Mouse (Mus musculus) myocyte (in vitro differentiated cells): ENCODE measurements around the gene Ccdc102a. TPM values are rescaled to one million over a fixed set of nuclear protein-coding genes. Genes with fewer than 3 reads are reported as not detected.

Source experiments
- H3K27me3 ChIP-seq: one replicate; pipeline ENCODE4 v1.6.1; 2011; ENCODE audit not compliant: control insufficient read depth, insufficient read depth, insufficient read length
- H3K36me3 ChIP-seq: one replicate; pipeline ENCODE4 v1.6.1; 2011; ENCODE audit not compliant: control insufficient read depth, insufficient read depth
- H3K4me2 ChIP-seq: one replicate; pipeline ENCODE4 v1.6.1; 2011; ENCODE audit warnings: low read depth, control low read depth
- H3K4me3 ChIP-seq: one replicate; pipeline ENCODE4 v1.5.1; 2011; ENCODE audit warnings: mild to moderate bottlenecking, control low read depth, moderate library complexity
- H3K79me2 ChIP-seq: one replicate; pipeline ENCODE4 v1.6.1; 2011; ENCODE audit not compliant: control insufficient read depth, insufficient read depth
- H3ac ChIP-seq: one replicate; pipeline ENCODE4 v1.6.1; 2011; ENCODE audit not compliant: control insufficient read depth, insufficient read length
- CEBPB ChIP-seq: IDR thresholded peaks from 2 replicates; pipeline ENCODE4 v1.6.1; 2011; ENCODE audit warnings: mild to moderate bottlenecking, moderate library complexity; ENCODE audit not compliant: poor library complexity, insufficient read depth, severe bottlenecking
- E2F4 ChIP-seq: IDR thresholded peaks from one replicate; pipeline ENCODE4 v1.6.1; 2011; ENCODE audit warnings: mild to moderate bottlenecking, control low read depth, moderate library complexity; ENCODE audit not compliant: insufficient read depth
- MAX ChIP-seq: IDR thresholded peaks from one replicate; pipeline ENCODE4 v1.6.1; 2011; ENCODE audit warnings: low read depth, mild to moderate bottlenecking, control low read depth
- MYOD1 ChIP-seq, 3 experiments: IDR thresholded peaks; one replicate each; pipeline ENCODE4 v1.6.1; 2011; ENCODE audit warnings: control low read depth in 2 of 3, low read depth in 2 of 3, mild to moderate bottlenecking in 2 of 3, moderate library complexity in 1 of 3; ENCODE audit not compliant: insufficient read length in 2 of 3, control insufficient read depth in 1 of 3
- MYOG ChIP-seq, 3 experiments: IDR thresholded peaks; one replicate each; pipeline ENCODE4 v1.6.1; 2011; ENCODE audit warnings: control low read depth in 2 of 3, low read depth in 2 of 3, mild to moderate bottlenecking in 2 of 3; ENCODE audit not compliant: insufficient read length in 2 of 3, control insufficient read depth in 1 of 3, insufficient read depth in 1 of 3
- POLR2A ChIP-seq: IDR thresholded peaks from one replicate; pipeline ENCODE4 v1.6.1; 2011; ENCODE audit warnings: low read depth, mild to moderate bottlenecking, control low read depth, moderate library complexity; ENCODE audit not compliant: insufficient read length
- POLR2AphosphoS2 ChIP-seq: IDR thresholded peaks from one replicate; pipeline ENCODE4 v1.6.1; 2011; ENCODE audit warnings: low read depth, control low read depth; ENCODE audit not compliant: insufficient read length
- REST ChIP-seq: IDR thresholded peaks from one replicate; pipeline ENCODE4 v1.6.1; 2011; ENCODE audit warnings: mild to moderate bottlenecking, control low read depth, moderate library complexity; ENCODE audit not compliant: insufficient read depth, insufficient read length
- SRF ChIP-seq: IDR thresholded peaks from one replicate; pipeline ENCODE4 v1.6.1; 2011; ENCODE audit warnings: low read depth; ENCODE audit not compliant: control insufficient read depth, insufficient read length
- TCF12 ChIP-seq: IDR thresholded peaks from one replicate; pipeline ENCODE4 v1.6.1; 2011; ENCODE audit warnings: mild to moderate bottlenecking, control low read depth; ENCODE audit not compliant: poor library complexity, insufficient read depth, severe bottlenecking
- TCF3 ChIP-seq: IDR thresholded peaks from one replicate; pipeline ENCODE4 v1.6.1; 2011; ENCODE audit warnings: low read depth, control low read depth; ENCODE audit not compliant: insufficient read length
- USF1 ChIP-seq: IDR thresholded peaks from one replicate; pipeline ENCODE4 v1.6.1; 2011; ENCODE audit warnings: low read depth, mild to moderate bottlenecking, control low read depth, moderate library complexity
- polyA plus RNA-seq: library from polyadenylated mRNA; unstranded; fragments of >200 nt; fragmentation: generic; extraction: Trizol; gene quantifications from one replicate; pipeline ENCODE4 v1.2.1, GENCODE M21; 2012; ENCODE audit warnings: missing spikeins

Ccdc102a gene
- polyA plus RNA-seq, 1 experiment: 16.3 TPM

DNA sequence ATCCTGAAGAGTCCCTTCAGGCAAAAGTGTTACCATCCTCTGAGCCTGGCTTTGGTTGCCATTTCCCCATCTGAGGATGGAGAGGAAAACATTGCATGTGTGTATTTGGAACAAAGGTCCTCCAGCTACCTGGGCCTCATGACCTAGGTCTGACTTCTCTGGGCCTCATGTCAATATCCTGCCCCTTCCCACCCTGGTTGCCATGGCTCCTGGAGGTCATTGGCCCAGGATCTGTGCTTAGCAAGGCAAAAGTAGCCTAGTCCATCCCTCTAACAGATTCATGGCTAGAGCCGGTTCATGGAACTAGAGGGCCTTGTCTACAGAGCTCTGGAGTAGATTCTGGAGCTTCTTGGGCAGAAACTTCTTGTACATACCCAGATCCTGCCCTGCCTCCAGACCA lies 44.3 kb upstream of the Ccdc102a start:
- H3K36me3 ChIP-seq: no peaks in the 10 kb centered on the region
- H3K4me2 ChIP-seq: no peak overlapping the region
- H3K27me3 ChIP-seq: no peaks in the 10 kb centered on the region
- no peak overlapping the region for H3K4me3 ChIP-seq
- no peaks in the 10 kb centered on the region for H3K79me2 ChIP-seq
- TF ChIP-seq CEBPB: no peak
- TF ChIP-seq MYOD1 (IDR thresholded peaks at IDR 0.05; ENCODE audit: control insufficient read depth in 1 of 3, insufficient read length in 2 of 3, low read depth in 2 of 3): no peak
- no peak for TF ChIP-seq MYOG (IDR thresholded peaks at IDR 0.05; ENCODE audit: control insufficient read depth in 1 of 3, insufficient read depth in 1 of 3, insufficient read length in 2 of 3, low read depth in 2 of 3)
- TF ChIP-seq POLR2A: no peak
- no peak for TF ChIP-seq REST
- no peak overlapping the region for H3ac ChIP-seq

DNA sequence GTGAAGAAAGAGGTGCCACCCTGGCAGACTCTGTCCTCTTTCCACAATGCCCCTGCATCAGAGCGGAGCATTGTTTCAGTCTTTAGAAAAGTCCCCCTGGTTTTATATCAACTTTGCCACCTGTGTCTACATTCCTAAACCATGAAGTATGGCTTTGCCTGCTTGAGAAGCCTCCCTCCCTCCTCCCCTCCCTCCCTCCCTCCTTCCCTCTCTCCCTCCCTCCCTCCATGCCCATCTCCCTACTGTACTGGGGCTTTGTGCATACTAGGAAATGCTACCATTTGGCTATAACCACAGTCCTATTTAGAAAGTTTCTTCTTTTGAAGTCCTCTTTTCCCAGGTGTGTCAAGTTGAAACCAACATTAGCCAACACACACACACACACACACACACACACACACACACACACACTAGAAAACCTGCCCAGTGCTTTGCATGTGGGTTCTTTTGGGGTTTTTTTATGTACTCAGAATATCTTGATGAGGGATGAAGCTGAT lies 38.2 kb upstream of the Ccdc102a start:
- Histone ChIP-seq H3K36me3 (no peaks in the 10 kb centered on the region), H3K27me3 (no peaks in the 10 kb centered on the region), H3K4me3 (no peak overlapping the region), H3K79me2 (no peaks in the 10 kb centered on the region), H3ac (no peak overlapping the region), H3K4me2 (no peak overlapping the region)
- TF ChIP-seq TCF12: no peak
- no peak for TF ChIP-seq CEBPB
- no peak for TF ChIP-seq POLR2A
- TF ChIP-seq MAX: no peak
- no peak for TF ChIP-seq SRF
- no peak for TF ChIP-seq MYOD1 (IDR thresholded peaks at IDR 0.05; ENCODE audit: control insufficient read depth in 1 of 3, insufficient read length in 2 of 3, low read depth in 2 of 3)
- no peak for TF ChIP-seq E2F4
- no peak for TF ChIP-seq MYOG (IDR thresholded peaks at IDR 0.05; ENCODE audit: control insufficient read depth in 1 of 3, insufficient read depth in 1 of 3, insufficient read length in 2 of 3, low read depth in 2 of 3)
- TF ChIP-seq POLR2AphosphoS2: no peak
- no peak for TF ChIP-seq TCF3
- no peak for TF ChIP-seq REST
- TF ChIP-seq USF1: no peak

DNA sequence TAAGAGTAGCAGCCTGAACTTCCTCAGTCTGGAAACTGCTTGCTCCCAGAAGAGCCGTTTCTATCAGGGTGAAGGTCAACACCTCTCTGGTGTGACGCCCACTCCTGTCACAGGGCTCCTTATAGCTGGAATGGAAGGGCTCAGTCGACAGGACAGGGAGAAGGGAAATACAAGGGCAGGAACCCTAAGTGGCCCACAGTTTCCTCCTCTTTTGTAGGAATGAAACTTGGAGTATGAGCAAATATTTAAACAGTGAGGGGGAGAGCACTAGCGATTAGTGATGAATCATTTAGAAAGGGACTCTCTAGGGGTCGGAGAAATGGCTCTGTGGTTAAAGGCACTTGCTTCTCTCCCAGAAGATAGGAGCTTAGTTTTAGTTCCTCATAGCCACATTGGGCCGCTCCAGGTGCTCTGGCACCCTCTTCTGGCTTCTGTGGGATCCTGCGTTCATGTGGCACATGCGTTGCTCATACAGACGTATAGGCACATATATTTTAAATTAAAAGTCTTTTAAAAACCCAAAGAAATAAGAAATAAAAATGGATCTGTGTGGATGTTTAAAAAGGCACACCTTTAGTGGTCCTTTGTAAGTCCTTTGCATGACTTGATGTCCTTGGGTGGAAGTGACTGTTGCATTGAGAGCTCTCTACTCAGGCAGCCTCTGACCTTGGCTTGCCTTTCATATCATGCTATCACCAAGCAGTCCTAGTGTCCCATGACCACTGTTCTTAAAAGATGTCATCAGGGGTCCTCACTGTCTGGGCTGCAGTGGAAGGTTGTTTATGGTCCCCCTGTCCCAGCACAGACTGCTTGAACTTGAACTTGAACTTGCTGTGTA lies 37.2 kb upstream of the Ccdc102a start:
- H3K36me3 ChIP-seq: no peaks in the 10 kb centered on the region
- H3ac ChIP-seq: no peak overlapping the region
- H3K27me3 ChIP-seq: no peaks in the 10 kb centered on the region
- no peaks in the 10 kb centered on the region for H3K79me2 ChIP-seq
- H3K4me2 ChIP-seq: peak overlapping the region; percentile 66
- no peak for TF ChIP-seq MYOD1 (IDR thresholded peaks at IDR 0.05; ENCODE audit: control insufficient read depth in 1 of 3, insufficient read length in 2 of 3, low read depth in 2 of 3)
- TF ChIP-seq POLR2AphosphoS2: no peak
- TF ChIP-seq MYOG (IDR thresholded peaks at IDR 0.05; ENCODE audit: control insufficient read depth in 1 of 3, insufficient read depth in 1 of 3, insufficient read length in 2 of 3, low read depth in 2 of 3): no peak
- TF ChIP-seq SRF: no peak
- TF ChIP-seq E2F4: no peak
- TF ChIP-seq MAX: no peak
- no peak for TF ChIP-seq REST
- no peak for TF ChIP-seq USF1
- peak overlapping the region; percentile 0 for H3K4me3 ChIP-seq

DNA sequence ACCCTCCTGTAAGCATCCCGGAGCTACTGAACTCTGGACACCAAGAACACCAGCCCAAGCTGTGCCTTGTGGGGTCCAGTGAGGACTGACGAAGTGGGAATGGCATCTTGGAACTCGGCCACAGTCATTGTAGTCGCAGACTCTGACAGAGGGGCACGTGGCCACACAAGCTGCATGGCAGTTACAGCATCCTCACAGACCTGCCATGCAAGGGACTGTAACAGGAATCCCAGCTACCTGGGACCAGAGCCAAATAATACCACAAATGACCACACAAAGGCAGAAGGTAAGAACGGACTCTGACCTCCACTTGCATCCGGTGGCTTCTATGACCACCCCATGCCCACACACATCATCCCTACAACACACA lies 36.5 kb upstream of the Ccdc102a start:
- no peaks in the 10 kb centered on the region for H3K79me2 ChIP-seq
- H3K27me3 ChIP-seq: no peaks in the 10 kb centered on the region
- H3K4me3 ChIP-seq: peak overlapping the region; percentile 0
- H3ac ChIP-seq: no peak overlapping the region
- TF ChIP-seq E2F4: no peak
- TF ChIP-seq TCF3: no peak
- peak; percentile 86 for TF ChIP-seq USF1
- peak; percentile 63 for TF ChIP-seq MAX
- no peak for TF ChIP-seq TCF12
- peak; percentile 74 for TF ChIP-seq CEBPB
- peak in 2 of 3 experiments; percentile 18 to 32 for TF ChIP-seq MYOG (IDR thresholded peaks at IDR 0.05; ENCODE audit: control insufficient read depth in 1 of 3, insufficient read depth in 1 of 3, insufficient read length in 2 of 3, low read depth in 2 of 3)
- H3K4me2 ChIP-seq: peak overlapping the region; percentile 66
- no peaks in the 10 kb centered on the region for H3K36me3 ChIP-seq

DNA sequence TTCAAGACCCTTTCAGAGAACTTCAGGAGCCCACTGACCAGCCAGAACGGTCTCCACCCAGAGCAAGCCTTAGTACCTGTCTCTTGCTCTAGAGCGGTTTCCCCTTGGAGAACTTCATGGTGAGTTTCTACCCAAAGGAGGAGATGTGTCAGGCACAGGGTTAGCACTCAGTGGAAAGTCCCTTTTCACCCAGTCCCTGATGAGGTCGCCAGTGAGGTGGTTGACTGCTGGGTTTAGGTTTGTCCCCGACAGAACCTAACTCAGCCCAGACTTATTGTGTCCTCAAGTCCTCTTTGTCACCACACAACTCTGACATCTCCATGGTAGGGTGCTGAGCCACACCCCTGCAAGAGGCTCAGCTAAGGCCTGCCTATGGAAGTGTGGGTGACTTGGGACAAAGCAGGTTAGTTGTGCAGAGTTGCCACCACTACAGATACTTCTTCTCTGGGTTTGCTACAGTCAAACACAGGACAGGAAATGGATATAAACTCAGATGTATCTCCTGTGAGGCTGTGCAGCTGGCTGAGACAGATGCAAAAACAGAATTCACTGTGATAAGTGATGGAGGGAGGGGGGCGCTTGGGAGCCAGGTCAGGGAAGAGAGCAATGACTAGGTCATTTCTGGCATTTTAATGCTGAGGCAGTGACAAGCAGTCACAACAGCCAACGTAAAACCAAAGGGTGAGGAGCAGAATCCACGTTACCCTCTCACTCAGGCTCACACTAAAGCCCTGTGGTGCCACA lies 35.9 kb upstream of the Ccdc102a start:
- H3K27me3 ChIP-seq: no peaks in the 10 kb centered on the region
- no peaks in the 10 kb centered on the region for H3K36me3 ChIP-seq
- peak overlapping the region; percentile 66 for H3K4me2 ChIP-seq
- no peak overlapping the region for H3ac ChIP-seq
- no peaks in the 10 kb centered on the region for H3K79me2 ChIP-seq
- TF ChIP-seq TCF12: no peak
- no peak overlapping the region for H3K4me3 ChIP-seq
